Mouse (Mus musculus): ENCODE measurements around the gene Slc6a8.

The Slc6a8 gene

GRCm38 (mm10) chrX:73684978-73685377, 12.0 kb downstream of the Slc6a8 start:
- DNase-seq (ENCODE audit: low spot score): no peak

GRCm38 (mm10) chrX:73685629-73686028, 12.7 kb downstream of the Slc6a8 start:
- DNase-seq (ENCODE audit: low spot score): no peak

- peak; percentile 40 for DNase-seq (ENCODE audit: low spot score)
Observed at GRCm38 (mm10) chrX:73690917-73691629, 18.1 kb downstream of the Slc6a8 start.

- DNase-seq (ENCODE audit: low spot score): no peak
Observed at GRCm38 (mm10) chrX:73700472-73700871, 27.5 kb downstream of the Slc6a8 start.

- peak; percentile 24 for DNase-seq (ENCODE audit: low spot score)
Observed at GRCm38 (mm10) chrX:73715476-73716108, 42.6 kb downstream of the Slc6a8 start.

- DNase-seq (ENCODE audit: low spot score): peak; percentile 96
Observed at GRCm38 (mm10) chrX:73716109-73716661, 43.2 kb downstream of the Slc6a8 start, which contains the start of the genes Bcap31 and Abcd1. Gene Bcap31, minus strand, starts transcription at chrX:73716175. Gene Abcd1, plus strand, starts transcription at chrX:73716597.

GRCm38 (mm10) chrX:73716709-73717545, 44.0 kb downstream of the Slc6a8 start:
- DNase-seq (ENCODE audit: low spot score): peak; percentile 0

GRCm38 (mm10) chrX:73717667-73718066, 44.7 kb downstream of the Slc6a8 start:
- no peak for DNase-seq (ENCODE audit: low spot score)

GRCm38 (mm10) chrX:73718271-73718670, 45.3 kb downstream of the Slc6a8 start:
- DNase-seq (ENCODE audit: low spot score): no peak

GRCm38 (mm10) chrX:73718686-73719362, 45.9 kb downstream of the Slc6a8 start:
- DNase-seq (ENCODE audit: low spot score): peak; percentile 0

GRCm38 (mm10) chrX:73730908-73731307, 58.0 kb downstream of the Slc6a8 start:
- DNase-seq (ENCODE audit: low spot score): no peak
